Mouse (Mus musculus) CD8-positive naive resting alpha-beta T cell, adult 2 months (primary cell): ENCODE measurements around the gene Jarid2.
"Not testable (repeated sequence)": the region's sequence is repeated elsewhere in the genome, so short reads cannot be mapped to it uniquely, and the experiment has no call there.

Source experiments
- DNase-seq, 2 experiments: peaks; one replicate each; pipeline ENCODE4 v3.0.0; 2022; ENCODE audit warnings: low read depth in 2 of 2, low spot score in 2 of 2

Gene Jarid2

DNA sequence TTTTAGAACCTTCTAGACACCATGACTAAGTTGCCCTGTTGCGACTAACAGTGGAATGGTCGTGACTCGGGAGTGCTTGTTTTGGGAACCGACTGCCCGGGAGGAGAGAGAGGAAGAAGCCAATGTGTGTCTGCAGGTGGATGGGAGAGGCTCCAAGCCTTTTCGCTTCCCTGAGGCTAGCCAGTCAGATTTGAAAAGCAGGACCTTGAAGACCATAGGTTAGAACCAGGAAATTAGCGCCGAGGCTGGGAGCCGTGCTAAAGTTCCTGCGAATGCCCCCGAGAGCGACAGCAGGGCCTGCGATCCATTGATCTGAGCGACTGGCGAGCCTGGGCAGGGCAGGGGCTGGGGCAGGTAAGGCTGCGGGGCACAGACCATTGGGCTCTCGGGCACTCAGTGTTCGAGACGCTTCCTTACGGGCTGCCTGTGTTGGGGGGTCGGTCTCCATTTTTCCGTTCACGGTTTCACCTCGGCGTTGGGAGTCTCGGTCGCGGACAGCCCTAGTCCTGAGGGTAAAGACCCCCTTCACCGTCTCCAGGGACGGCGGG lies at the start of gene Jarid2:
Jarid2 (plus strand) TSS at position 51 of the 548 bp plus-strand sequence.
- peak; percentile 16 to 22 for DNase-seq

DNA sequence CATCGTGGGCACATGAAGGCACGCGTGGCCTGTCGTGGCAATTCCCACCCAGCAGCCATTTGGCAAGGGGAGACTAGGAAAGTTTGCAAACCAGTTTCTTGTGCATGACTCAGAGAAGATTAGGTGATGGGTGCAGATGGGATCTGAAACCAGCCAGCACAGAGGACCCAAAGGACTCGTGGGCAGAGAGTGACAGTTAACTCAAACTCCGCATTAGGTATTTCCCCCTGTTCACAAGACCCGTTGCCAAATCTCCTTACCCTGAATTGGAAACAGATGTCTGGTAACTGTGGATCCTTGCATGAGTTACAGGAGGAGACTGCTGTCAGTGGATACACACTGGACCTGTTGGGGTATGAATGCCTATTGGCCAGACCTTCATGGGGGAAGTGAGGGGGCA lies 48.2 kb upstream of the Jarid2 start:
- DNase-seq = no peak

DNA sequence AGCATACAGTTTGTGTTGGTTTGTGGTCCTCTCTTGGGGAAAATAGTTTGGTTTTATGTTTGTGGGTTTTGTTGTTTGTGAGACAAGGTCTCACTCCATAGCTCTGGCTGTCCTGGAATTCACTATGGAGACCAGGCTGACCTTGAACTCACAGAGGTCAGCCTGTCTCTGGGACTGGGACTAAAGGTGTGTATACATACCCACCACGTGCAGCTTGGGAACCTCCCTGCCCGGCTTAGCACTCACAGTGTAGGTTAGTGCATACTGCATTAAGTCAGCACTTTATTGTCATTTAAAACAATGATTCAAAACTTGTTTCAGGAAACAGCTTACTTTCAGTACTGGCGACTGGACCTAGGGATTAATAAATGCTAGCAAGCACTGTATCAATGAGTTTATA lies 41.1 kb upstream of the Jarid2 start:
- DNase-seq = no peak

DNA sequence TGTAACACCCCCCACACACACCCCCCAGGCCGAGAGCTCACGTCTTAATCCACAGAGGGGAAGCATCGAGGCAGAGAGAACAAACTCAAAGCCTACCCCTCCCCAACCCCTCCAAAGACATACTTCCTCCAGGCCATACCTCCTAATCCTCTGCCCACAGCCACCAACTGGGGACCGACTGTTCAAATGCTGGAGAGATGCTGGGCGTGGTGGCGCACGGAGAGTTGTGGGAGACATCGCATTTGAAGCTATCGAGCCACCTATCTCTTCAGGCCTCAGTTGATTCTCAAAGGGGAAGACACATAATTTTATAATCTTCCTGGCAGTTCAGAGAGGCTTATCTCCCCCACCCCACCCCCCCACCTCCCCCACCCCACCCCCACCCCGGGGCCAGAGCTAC lies 31.6 kb upstream of the Jarid2 start:
- no peak for DNase-seq

DNA sequence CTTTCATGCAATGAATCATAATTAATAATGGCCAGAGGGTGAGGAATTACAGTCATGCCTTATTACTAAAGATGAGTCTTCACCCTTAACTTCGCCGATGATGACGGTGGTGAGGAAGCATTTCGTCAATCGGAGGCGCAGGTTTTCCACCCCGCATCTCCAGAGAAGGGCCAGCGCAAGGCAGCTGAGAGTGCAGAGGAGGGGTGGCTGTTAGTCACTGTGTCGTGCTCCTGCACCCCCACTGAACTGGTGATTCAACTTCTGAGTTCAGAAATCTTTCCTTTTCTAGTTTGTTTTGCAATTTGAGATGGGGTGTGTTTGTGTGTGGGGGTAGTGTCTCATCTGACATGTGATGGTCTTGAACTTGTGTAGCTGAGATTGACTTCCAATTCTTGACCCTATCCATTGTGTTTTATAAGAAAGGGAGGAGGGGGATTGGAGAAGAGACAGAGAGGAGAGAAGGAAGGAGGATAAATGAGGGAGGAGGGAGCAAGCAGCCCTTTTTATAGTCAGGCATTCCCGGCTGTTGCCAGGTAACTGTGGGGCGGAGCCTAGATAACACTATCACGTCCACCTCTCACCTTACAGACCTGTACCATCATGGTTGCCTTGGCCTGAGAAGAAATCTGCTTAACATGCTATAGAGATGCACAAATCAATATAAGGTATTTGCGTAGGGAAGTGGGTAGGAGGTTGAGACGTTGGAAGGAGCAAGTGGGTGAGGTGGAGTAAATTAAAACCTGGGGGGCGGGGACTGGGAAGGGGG lies 25.1 kb upstream of the Jarid2 start:
- no peak for DNase-seq

DNA sequence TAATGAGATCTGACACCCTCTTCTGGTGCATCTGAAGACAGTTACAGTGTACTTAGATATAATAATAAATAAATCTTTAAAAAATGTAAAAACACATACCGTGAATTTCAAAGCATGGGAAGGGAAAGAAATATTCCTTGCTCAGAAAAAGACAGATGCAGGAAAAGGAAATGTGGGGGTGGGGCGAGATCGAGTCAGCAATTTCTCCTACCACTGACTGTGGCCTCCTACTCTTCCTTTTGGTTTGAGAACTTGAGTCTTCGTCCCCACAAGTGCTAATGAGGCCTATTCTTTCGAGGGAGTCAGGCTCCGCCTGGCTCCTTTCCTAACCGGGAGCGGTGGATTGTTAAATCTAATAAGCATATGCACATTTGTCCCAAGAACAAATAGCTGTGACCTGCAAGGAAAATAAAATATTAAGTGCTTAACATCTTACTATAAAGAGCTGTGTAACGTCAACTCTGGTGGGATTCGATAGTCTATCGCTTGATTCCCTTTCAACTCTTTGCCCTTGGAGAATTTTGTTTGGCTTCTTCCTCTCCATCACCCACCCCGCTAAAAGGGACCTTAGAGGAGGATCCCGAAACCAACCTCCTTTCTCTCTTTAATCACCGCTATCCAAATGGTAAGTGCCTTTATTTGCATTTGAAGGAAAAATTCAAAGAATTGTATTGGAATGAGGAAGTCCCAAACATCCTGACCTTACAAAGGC lies 24.1 kb upstream of the Jarid2 start:
- no peak for DNase-seq

DNA sequence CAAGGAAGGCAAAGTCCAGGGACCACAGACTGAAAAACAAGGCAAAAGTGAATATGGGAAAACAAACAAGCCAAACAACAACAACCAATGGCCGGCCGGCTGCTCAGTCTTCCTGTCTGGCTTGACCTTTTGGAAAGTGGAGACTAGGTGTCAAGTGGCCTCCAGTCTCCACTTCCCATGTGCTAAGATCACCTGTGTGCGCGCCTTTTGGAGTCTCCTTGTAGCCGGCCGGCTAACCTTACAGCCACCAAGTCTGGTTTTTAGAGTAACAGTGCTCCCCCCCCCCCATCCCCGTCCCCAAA lies 23.6 kb upstream of the Jarid2 start:
- no peak for DNase-seq

DNA sequence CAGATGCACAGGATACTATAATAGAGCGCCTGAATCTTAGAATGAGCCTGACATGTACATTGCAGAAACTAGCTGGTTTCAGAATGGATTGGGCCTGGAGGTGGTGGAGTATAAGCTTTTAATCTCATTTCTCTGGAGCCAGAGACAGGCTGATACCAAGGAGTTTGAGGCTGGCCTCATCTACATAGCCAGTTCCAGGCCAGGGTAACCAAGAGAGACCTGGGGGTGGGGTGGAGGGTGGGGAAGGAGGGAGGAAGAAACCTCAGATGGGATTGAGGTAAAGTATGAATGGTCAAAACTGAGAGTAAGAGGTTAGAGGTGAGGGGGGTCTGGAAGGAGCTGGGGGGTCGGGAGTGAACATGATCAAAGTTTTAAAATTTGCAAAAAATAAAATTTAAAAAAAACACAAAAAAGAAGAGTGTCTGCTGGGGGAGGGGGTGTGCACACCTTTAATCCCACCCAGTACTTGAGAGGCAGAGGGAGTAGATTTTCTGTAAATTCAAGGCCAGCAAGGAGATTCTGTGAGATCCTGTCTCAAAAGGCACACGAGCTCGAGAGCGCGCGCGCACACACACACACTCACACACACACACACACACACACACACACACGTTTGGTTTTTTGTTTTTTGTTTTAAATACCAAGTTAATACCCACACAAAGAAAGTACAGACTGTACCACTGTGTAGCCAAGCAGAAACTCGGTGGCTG lies 22.9 kb upstream of the Jarid2 start:
- no peak for DNase-seq

DNA sequence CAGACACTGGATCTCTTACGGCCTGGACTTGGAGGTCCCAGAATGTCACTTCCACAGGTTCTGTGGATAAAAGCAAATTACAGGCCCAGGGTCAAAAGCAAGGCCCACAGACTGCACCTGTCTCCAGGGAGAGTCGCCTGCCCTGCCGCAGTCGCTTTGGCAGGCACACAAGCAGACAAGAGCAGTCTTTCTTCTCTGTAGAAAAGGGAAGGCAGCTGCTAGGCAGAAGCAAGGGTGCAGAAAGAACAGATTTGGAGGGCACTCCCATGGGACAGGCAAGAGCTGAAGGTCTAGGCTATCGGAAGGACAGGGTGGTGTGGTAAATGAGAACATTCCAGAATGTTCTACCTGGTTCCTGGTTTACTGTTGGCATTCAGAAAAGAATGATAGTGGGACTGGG lies 22.1 kb upstream of the Jarid2 start:
- no peak for DNase-seq

DNA sequence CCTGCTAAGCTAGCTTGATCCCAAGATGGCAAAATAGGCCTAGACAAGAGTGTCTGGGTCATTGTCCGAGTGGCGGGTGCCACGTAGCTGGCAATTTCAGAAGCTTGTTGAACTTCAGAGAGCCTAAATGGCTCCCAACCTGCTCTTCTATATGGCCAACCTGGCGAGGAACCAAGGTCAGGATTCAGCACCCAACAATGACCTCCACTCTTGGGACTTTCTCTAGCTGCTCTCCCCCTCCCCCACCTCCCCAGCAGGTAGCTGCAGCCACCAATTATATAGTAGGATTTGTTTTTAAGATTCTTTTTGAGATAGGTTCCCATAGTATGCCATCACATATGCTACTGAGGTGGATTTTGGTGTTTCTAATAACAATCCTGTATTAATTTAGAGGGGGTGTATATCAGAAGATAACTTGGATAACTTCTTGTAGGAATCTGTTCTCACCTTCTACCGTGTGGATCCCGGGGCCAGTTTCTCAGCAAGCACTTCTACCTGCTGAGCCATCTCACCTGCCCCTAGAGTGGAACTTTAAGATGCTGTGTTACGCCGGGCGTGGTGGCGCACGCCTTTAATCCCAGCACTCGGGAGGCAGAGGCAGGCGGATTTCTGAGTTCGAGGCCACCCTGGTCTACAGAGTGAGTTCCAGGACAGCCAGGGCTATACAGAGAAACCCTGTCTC lies 20.8 kb upstream of the Jarid2 start:
- no peak for DNase-seq

DNA sequence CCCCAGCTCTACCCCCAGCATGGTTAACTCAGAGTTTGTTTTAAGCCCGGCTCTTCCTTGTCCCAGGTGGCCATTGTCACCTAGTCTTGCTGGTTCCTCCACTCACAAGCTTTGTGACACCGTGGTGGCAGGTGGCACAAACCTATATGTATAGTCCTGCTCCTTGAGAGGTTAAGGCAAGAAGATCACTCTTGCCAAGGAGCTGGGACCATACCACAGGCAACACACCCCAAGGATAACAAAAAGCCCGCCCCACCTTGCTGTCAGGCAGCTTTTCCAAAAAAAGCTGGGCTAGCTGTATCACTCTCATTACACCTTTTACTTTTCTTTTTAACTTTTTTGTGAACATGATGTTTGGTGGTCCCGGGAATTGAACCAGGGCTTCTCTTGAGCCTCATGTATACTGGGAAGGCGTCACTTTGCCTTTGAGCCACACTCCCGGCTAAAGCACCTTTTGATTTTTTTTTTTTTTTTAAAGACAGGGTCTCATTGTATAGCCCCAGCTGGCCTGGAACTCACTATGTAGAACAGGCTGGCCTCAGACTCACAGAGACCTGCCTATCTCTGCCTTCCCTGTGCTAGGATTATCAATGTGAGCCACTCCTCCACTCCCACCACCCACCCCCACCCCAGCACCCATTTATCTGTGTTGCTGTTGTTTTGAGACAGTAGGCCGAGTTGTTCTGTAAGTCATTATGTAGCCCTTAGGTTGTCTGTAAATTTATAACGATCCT lies 19.4 kb upstream of the Jarid2 start:
- DNase-seq = no peak

DNA sequence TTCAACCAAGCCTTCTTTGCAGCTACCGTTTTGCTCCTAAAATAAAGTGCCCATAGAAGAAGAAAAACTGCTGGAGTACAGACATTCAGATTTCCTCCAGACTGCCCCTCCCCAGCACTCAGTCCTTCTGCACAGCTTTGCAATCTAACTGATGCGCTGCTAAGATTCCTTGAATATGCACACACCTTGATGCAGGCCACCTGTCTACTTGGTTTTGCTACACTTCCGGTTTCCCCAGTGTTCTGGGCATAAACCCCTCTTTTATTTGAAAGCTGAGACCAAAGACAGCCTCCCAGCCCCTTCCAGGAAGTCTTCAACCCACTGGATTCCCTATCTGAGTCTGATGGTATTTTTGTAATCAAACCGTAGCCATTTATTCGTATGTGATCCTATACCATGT lies 18.2 kb upstream of the Jarid2 start:
- DNase-seq = no peak

DNA sequence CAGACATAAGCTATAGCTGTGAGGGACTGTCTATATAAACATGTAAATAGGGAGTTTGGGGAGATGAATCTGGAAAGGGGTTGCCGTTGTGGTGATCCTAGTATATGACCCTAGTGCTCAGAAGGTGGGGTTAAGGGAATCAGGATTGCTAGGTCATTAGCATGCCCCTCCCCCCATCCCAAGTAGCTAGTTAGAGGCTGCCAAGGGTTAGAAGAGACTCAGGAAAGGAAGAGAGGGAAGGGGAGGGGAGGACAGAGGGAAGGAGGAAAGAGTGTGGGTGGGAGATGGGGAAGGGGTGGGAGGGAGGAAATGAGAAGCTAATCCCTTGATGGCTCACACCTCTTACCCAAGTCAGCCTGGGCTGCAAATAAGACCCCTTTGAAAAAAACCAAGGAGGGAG lies 17.4 kb upstream of the Jarid2 start:
- DNase-seq = no peak

DNA sequence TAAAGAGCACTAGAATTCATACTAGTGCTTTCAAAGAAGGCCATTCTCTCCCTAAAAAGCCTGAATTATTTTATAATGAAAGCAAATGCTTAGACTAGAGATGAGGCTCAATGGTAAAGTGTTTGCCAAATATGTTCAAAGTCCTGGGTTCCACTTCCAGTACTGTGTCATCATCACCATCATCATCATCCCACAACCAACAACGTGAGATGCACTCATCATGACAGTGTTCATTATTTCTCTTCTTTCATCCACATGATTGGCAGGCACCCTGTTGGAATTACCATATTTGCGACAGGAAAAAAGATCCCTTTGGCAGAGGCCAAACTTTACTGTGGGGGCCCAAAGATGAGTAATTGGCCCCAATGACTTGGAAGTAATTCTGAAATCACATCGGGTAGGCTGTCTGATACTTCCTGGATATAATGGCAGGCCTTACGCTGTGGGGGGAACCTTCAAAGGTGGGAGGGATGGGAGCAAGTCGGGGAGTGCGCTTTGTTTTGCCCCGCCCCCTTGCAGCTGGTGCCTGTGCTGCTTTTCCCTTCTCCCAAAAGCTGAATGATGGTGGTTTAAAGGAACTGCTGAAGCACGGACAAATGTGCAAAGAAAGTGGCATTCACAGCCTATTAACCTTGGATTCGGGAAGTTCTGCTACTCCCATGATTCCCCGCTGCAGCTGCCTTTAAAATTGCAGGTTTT lies 13.9 kb upstream of the Jarid2 start:
- DNase-seq = no peak

DNA sequence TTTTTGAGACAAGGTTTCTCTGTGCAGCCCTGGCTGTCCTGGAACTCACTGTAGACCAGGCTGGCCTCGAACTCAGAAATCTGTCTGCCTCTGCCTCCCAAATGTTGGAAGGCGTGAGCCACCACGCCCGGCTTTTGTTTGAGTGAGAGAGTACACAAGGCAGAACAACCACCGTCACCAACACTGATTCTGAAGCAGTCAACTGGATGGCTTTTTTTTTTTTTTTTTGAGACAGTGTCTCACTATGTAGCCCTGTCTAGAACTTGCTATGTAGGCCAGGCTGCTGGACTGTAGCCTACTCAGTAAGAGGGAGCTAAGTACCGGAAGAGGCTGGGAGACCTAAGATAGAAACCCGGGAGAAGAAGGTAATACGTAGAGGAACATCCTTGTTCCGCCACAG lies 11.4 kb upstream of the Jarid2 start:
- DNase-seq = no peak

DNA sequence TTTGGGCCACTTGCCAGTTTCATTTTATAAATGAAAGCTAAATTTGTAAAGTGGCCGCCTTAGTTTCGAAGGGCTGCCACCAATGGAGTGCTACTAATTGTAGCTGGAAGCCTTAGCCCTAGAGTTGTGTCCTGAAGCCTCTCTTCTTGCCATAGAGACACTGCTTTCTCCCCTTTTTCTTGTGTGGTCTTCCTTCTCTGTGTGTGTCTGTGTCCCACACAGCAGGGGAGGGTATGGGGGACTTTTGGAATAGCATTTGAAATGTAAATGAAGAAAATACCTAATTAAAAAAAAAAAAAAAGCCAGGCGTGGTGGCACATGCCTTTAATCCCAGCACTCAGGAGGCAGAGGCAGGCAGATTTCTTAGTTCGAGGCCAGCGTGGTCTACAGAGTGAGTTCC lies 10.8 kb upstream of the Jarid2 start:
- DNase-seq = not testable (repeated sequence)

DNA sequence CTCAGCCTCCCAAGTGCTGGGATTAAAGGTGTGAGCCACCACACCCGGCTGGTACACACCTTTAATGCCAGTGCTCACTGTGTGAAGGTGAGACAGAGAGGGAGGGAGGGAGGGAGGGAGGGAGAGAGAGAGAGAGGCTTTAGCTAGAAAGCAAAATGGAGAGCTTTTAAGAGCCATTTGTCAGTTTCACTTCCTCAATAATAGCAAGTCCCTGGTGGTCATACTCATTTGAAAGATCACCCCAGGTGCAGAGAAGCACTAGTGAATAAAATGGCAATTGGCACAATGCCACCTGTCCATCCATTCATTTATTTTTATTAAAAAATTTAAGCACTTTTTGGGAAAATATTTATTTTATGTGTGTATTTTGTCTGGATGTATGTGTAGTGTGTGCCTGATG lies 9.2 kb upstream of the Jarid2 start:
- no peak for DNase-seq

DNA sequence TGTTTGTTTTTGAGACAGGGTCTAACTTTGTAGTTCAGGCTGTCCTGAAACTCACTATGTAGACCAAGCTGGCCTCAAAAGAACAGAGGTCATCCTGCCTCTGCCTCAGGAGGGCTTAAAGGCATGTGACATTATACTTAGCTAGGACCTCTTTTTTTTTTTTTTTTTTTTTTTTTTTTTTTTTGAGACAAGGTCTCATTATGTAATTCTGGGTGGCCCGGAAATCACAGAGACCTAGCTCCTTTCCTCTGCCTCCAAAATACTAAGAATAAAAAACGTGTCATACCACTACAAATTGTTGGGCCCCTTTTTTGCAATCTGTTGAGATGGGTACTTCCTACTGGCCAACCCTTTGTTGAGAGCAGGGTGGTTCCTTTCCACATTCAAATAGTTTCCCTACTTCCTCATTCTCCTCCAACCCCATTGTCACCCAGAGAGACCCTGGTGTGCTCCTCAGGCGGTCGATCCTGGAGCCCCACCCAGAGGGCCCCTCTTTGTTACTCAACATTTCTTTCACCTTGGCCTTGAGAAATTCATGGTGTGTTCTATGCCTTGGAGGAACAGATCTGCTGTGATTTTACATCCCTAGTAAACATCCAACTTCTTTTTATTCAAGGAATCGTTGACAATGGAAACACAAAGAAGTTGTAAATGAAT lies 7.3 kb upstream of the Jarid2 start:
- DNase-seq = no peak

DNA sequence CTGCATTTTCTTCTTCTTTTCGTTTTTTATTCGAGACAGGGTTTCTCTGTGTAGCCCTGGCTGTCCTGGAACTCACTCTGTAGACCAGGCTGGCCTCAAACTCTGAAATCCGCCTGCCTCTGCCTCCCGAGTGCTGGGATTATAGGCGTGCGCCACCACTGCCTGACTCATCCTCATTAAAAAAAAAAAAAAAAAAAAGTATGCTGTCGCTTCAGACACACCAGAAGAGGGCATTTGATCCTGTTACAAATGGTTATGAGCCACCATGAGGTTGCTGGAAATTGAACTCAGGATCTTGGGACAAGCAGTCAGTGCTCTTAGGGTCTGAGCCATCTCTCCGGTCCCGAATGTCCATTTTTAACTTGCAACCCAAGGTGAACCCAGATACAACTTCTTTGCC lies 5.8 kb upstream of the Jarid2 start:
- DNase-seq = not testable (repeated sequence)
